Mouse (Mus musculus): Measurements from ENCODE around the gene Arl15.

Arl15 gene

GRCm38 (mm10) chr13:114060258-114060657 is 266.0 kb downstream of the Arl15 start:
- no peak for DNase-seq (ENCODE audit: low spot score in 2 of 2)

- DNase-seq (ENCODE audit: low spot score in 2 of 2) = no peak
Measured at GRCm38 (mm10) chr13:114061234-114061633, 266.9 kb downstream of the Arl15 start.

- no peak for DNase-seq (ENCODE audit: low spot score in 2 of 2)
Measured at GRCm38 (mm10) chr13:114064069-114064468, 269.8 kb downstream of the Arl15 start.

GRCm38 (mm10) chr13:114065012-114065411 is 270.7 kb downstream of the Arl15 start:
- DNase-seq (ENCODE audit: low spot score in 2 of 2) = no peak

GRCm38 (mm10) chr13:114068421-114068820 is 274.1 kb downstream of the Arl15 start:
- no peak for DNase-seq (ENCODE audit: low spot score in 2 of 2)

GRCm38 (mm10) chr13:114071439-114071838 is 277.1 kb downstream of the Arl15 start:
- DNase-seq (ENCODE audit: low spot score in 2 of 2) = no peak

- no peak for DNase-seq (ENCODE audit: low spot score in 2 of 2)
Measured at GRCm38 (mm10) chr13:114074471-114074870, 280.2 kb downstream of the Arl15 start.

- DNase-seq (ENCODE audit: low spot score in 2 of 2) = no peak
Measured at GRCm38 (mm10) chr13:114075724-114076384, 281.5 kb downstream of the Arl15 start.

GRCm38 (mm10) chr13:114077181-114077580 is 282.9 kb downstream of the Arl15 start:
- no peak for DNase-seq (ENCODE audit: low spot score in 2 of 2)

- DNase-seq (ENCODE audit: low spot score in 2 of 2) = no peak
Measured at GRCm38 (mm10) chr13:114077584-114078270, 283.4 kb downstream of the Arl15 start.

GRCm38 (mm10) chr13:114078851-114079250 is 284.5 kb downstream of the Arl15 start:
- DNase-seq (ENCODE audit: low spot score in 2 of 2) = no peak

- DNase-seq (ENCODE audit: low spot score in 2 of 2) = no peak
Measured at GRCm38 (mm10) chr13:114079751-114080150, 285.4 kb downstream of the Arl15 start.

- no peak for DNase-seq (ENCODE audit: low spot score in 2 of 2)
Measured at GRCm38 (mm10) chr13:114080491-114080890, 286.2 kb downstream of the Arl15 start.

- no peak for DNase-seq (ENCODE audit: low spot score in 2 of 2)
Measured at GRCm38 (mm10) chr13:114083570-114084138, 289.3 kb downstream of the Arl15 start.

- DNase-seq (ENCODE audit: low spot score in 2 of 2) = no peak
Measured at GRCm38 (mm10) chr13:114085442-114085841, 291.1 kb downstream of the Arl15 start.

GRCm38 (mm10) chr13:114086325-114086724 is 292.0 kb downstream of the Arl15 start:
- no peak for DNase-seq (ENCODE audit: low spot score in 2 of 2)

GRCm38 (mm10) chr13:114086801-114087200 is 292.5 kb downstream of the Arl15 start:
- no peak for DNase-seq (ENCODE audit: low spot score in 2 of 2)

GRCm38 (mm10) chr13:114087696-114088465 is 293.6 kb downstream of the Arl15 start:
- no peak for DNase-seq (ENCODE audit: low spot score in 2 of 2)

GRCm38 (mm10) chr13:114090786-114091185 is 296.5 kb downstream of the Arl15 start:
- no peak for DNase-seq (ENCODE audit: low spot score in 2 of 2)

GRCm38 (mm10) chr13:114091231-114091630 is 296.9 kb downstream of the Arl15 start:
- no peak for DNase-seq (ENCODE audit: low spot score in 2 of 2)

GRCm38 (mm10) chr13:114094151-114094875 is 300.0 kb downstream of the Arl15 start:
- no peak for DNase-seq (ENCODE audit: low spot score in 2 of 2)

GRCm38 (mm10) chr13:114095440-114095839 is 301.1 kb downstream of the Arl15 start:
- DNase-seq (ENCODE audit: low spot score in 2 of 2) = no peak

Measured in frontal cortex, postnatal 10 days (tissue).